Mouse (Mus musculus) embryonic fibroblast, embryonic 13.5 days (primary cell): ENCODE data around the gene Fhit.

Source experiments
- CTCF ChIP-seq: IDR thresholded peaks from 2 replicates; pipeline ENCODE4 v1.5.1; 2011; ENCODE audit warnings: mild to moderate bottlenecking, control low read depth, low read length, moderate library complexity, borderline replicate concordance; ENCODE audit not compliant: insufficient read depth
- POLR2A ChIP-seq: IDR thresholded peaks from 2 replicates; pipeline ENCODE4 v1.6.1; 2011; ENCODE audit warnings: low read depth, mild to moderate bottlenecking, control low read depth, low read length, moderate library complexity

- TF ChIP-seq CTCF = no peak
- TF ChIP-seq POLR2A = no peak
Observed at GRCm38 (mm10) chr14:10933667-10934066, 228.2 kb downstream of the Fhit start.
